Mouse (Mus musculus): ENCODE data around the gene Borcs6. TPM values are rescaled to one million over a fixed set of nuclear protein-coding genes. Genes with fewer than 3 reads are reported as not detected.
"Not testable (repeated sequence)": the region's sequence is repeated elsewhere in the genome, so short reads cannot be mapped to it uniquely, and the experiment has no call there.

Gene Borcs6
- 1 to 10 TPM; 1.1 to 2.2 (median 1.3) TPM for polyA plus RNA-seq (2017; shearing (Covaris generic))

GRCm38 (mm10) chr11:69059357-69059974 is at the start of gene Borcs6:
Borcs6 (plus strand) TSS chr11:69059717.
- peak; percentile 88 for ATAC-seq

- no peak for ATAC-seq
Measured at GRCm38 (mm10) chr11:69010400-69011323, 48.9 kb upstream of the Borcs6 start.

- not testable (repeated sequence) for ATAC-seq
Measured at GRCm38 (mm10) chr11:69011445-69011844, 48.1 kb upstream of the Borcs6 start.

- peak; percentile 69 for ATAC-seq
Measured at GRCm38 (mm10) chr11:69012071-69012601, 47.4 kb upstream of the Borcs6 start.

GRCm38 (mm10) chr11:69015644-69016441 is 43.7 kb upstream of the Borcs6 start, which contains the start of gene Ctc1:
Ctc1 (plus strand) TSS chr11:69015911.
- peak; percentile 96 for ATAC-seq

- no peak for ATAC-seq
Measured at GRCm38 (mm10) chr11:69016755-69017154, 42.8 kb upstream of the Borcs6 start.

GRCm38 (mm10) chr11:69020691-69021090 is 38.8 kb upstream of the Borcs6 start:
- ATAC-seq, result no peak

- no peak for ATAC-seq
Measured at GRCm38 (mm10) chr11:69026562-69026961, 33.0 kb upstream of the Borcs6 start.

- ATAC-seq, result no peak
Measured at GRCm38 (mm10) chr11:69028805-69029204, 30.7 kb upstream of the Borcs6 start.

GRCm38 (mm10) chr11:69033552-69033951 is 26.0 kb upstream of the Borcs6 start:
- no peak for ATAC-seq

GRCm38 (mm10) chr11:69034585-69034984 is 24.9 kb upstream of the Borcs6 start:
- ATAC-seq, result no peak

GRCm38 (mm10) chr11:69035411-69035810 is 24.1 kb upstream of the Borcs6 start:
- no peak for ATAC-seq

- ATAC-seq, result no peak
Measured at GRCm38 (mm10) chr11:69035849-69036248, 23.7 kb upstream of the Borcs6 start.

GRCm38 (mm10) chr11:69036486-69037230 is 22.9 kb upstream of the Borcs6 start:
- no peak for ATAC-seq

- no peak for ATAC-seq
Measured at GRCm38 (mm10) chr11:69037231-69038061, 22.1 kb upstream of the Borcs6 start.

GRCm38 (mm10) chr11:69038173-69038572 is 21.3 kb upstream of the Borcs6 start:
- no peak for ATAC-seq

- ATAC-seq, result peak; percentile 80
Measured at GRCm38 (mm10) chr11:69045531-69046394, 13.8 kb upstream of the Borcs6 start, which contains the start of gene Aurkb. Aurkb (plus strand) TSS chr11:69045647.

GRCm38 (mm10) chr11:69046395-69046774 is 13.1 kb upstream of the Borcs6 start:
- no peak for ATAC-seq

- no peak for ATAC-seq
Measured at GRCm38 (mm10) chr11:69047592-69047991, 11.9 kb upstream of the Borcs6 start.

GRCm38 (mm10) chr11:69048151-69048550 is 11.4 kb upstream of the Borcs6 start:
- no peak for ATAC-seq

Data from inflammation-experienced regulatory T-cells, adult 6 months (primary cell).